ENCODE assay signal across 8 mouse cellular contexts in genomic region chr15:84135472-84135871, GRCm38 (mm10). TPM values are rescaled to one million over a fixed set of nuclear protein-coding genes. Genes with fewer than 3 reads are reported as not detected.
A peak's percentile ranks its signal among the peaks of the same experiment; 100 is the strongest.
DNase-seq lines count a peak whose midpoint lies in the region; TF ChIP-seq lines count a peak whose summit lies in the region.

No protein-coding gene starts in this region.

- 85% methylated on average over 5 of the region's 5 CpGs for WGBS in heart, adult 2 months
- 91% methylated on average over 5 of the region's 5 CpGs for WGBS in olfactory bulb, adult 2 months

- no peaks in the 10 kb centered on the region for H3K27me3 ChIP-seq in heart, adult 2 months (ENCODE audit: control insufficient read depth, insufficient read depth, low read length)
- no peaks in the 10 kb centered on the region for H3K27me3 ChIP-seq in testis, adult 2 months (ENCODE audit: control insufficient read depth, insufficient read depth, low read length)

- H3K36me3 ChIP-seq in heart, adult 2 months (ENCODE audit: control insufficient read depth, insufficient read depth, low read length) = no peaks in the 10 kb centered on the region
- no peaks in the 10 kb centered on the region for H3K36me3 ChIP-seq in testis, adult 2 months (ENCODE audit: control insufficient read depth, insufficient read depth, low read length)

- H3K9ac ChIP-seq in heart, adult 2 months (ENCODE audit: low read depth, low read length) = no peak overlapping the region

- no peak overlapping the region for H3K4me3 ChIP-seq in heart, adult 2 months
- no peak overlapping the region for H3K4me3 ChIP-seq in testis, adult 2 months (ENCODE audit: control insufficient read depth, low read depth, low read length)
- no peak overlapping the region for H3K4me3 ChIP-seq in embryonic fibroblast, embryonic 13.5 days (ENCODE audit: insufficient read depth, low read length)
- no peak overlapping the region for H3K4me3 ChIP-seq in olfactory bulb, adult 2 months (ENCODE audit: insufficient read depth, low read depth, low read length)

- H3K4me1 ChIP-seq in heart, adult 2 months (ENCODE audit: control insufficient read depth, insufficient read depth, low read length) = peaks cover 6% of the 10 kb centered on the region
- H3K4me1 ChIP-seq in testis, adult 2 months (ENCODE audit: control insufficient read depth, insufficient read depth, low read length) = peaks cover 6% of the 10 kb centered on the region
- H3K4me1 ChIP-seq in embryonic fibroblast, embryonic 13.5 days (ENCODE audit: control insufficient read depth, insufficient read depth, low read length) = no peaks in the 10 kb centered on the region
- peaks cover 8% of the 10 kb centered on the region for H3K4me1 ChIP-seq in olfactory bulb, adult 2 months (ENCODE audit: control insufficient read depth, insufficient read depth, low read length)

- intact Hi-C loops in heart, adult 2 months (cut with DNase I) = no loop called here

- peak; percentile 69 for TF ChIP-seq CTCF in heart, adult 2 months (IDR thresholded peaks at IDR 0.05)
- TF ChIP-seq CTCF in testis, adult 2 months (IDR thresholded peaks at IDR 0.05; ENCODE audit: control insufficient read depth, insufficient read depth, insufficient replicate concordance, low read depth, low read length) = peak; percentile 58; the same call in 1 of the 2 replicates
- TF ChIP-seq CTCF in embryonic fibroblast, embryonic 13.5 days (IDR thresholded peaks at IDR 0.05; ENCODE audit: borderline replicate concordance, insufficient read depth, low read length) = peak; percentile 22; the same call in 1 of the 2 replicates
- peak; percentile 30; the same call in 1 of the 2 replicates for TF ChIP-seq CTCF in olfactory bulb, adult 2 months (IDR thresholded peaks at IDR 0.05; ENCODE audit: insufficient read depth, low read depth, low read length)

- H3K27ac ChIP-seq in heart, adult 2 months = no peak overlapping the region
- H3K27ac ChIP-seq in testis, adult 2 months (ENCODE audit: control insufficient read depth, insufficient read depth, low read depth, low read length) = no peak overlapping the region
- H3K27ac ChIP-seq in embryonic fibroblast, embryonic 13.5 days (ENCODE audit: insufficient read depth, low read length) = no peak overlapping the region
- no peak overlapping the region for H3K27ac ChIP-seq in olfactory bulb, adult 2 months (ENCODE audit: insufficient read depth, low read depth, low read length)

- no peak for TF ChIP-seq EP300 in heart, adult 2 months (IDR thresholded peaks at IDR 0.05; ENCODE audit: insufficient read depth, low read depth, low read length)

- TF ChIP-seq POLR2A in heart, adult 2 months (IDR thresholded peaks at IDR 0.05; ENCODE audit: insufficient read depth, low read depth, low read length) = no peak
- no peak for TF ChIP-seq POLR2A in testis, adult 2 months (IDR thresholded peaks at IDR 0.05; ENCODE audit: control insufficient read depth, low read depth, low read length)
- no peak for TF ChIP-seq POLR2A in embryonic fibroblast, embryonic 13.5 days (IDR thresholded peaks at IDR 0.05; ENCODE audit: low read depth, low read length)
- TF ChIP-seq POLR2A in olfactory bulb, adult 2 months (IDR thresholded peaks at IDR 0.05; ENCODE audit: insufficient read depth, low read depth, low read length) = no peak

- no peaks in the 10 kb centered on the region for H3K79me2 ChIP-seq in heart, adult 2 months (replicated peaks; ENCODE audit: control insufficient read depth, insufficient read depth, low read length)

- peak in 1 of 2 experiments; percentile 27 for DNase-seq in heart, adult 2 months
- no peak for DNase-seq in heart, adult 11 months
- no peak for DNase-seq in testis, postnatal 14 days (ENCODE audit: low spot score)
- no peak for DNase-seq in layer of hippocampus, adult 18-20 months (ENCODE audit: low spot score in 2 of 2)
- DNase-seq in layer of hippocampus, postnatal 14 days (ENCODE audit: low spot score in 2 of 2) = no peak

RNA-seq across cellular contexts. Expression of gene Pnpla5, which starts 12.5 kb away (rescaled TPM):
- total RNA-seq in heart, adult 2 months (2021) = not detected
- 0.15 TPM in 1 of 2 replicates, not detected in the other for polyA plus RNA-seq in heart, adult 2 months (2012; rRNA removed)
- not detected in 2 replicates for polyA plus RNA-seq in testis, adult 2 months (2012; rRNA removed)
- polyA plus RNA-seq in embryonic fibroblast, embryonic 13.5 days (2011; ENCODE audit: insufficient read length, low read depth, missing spikeins) = not detected in 2 replicates
- polyA plus RNA-seq in olfactory bulb, adult 2 months (2012; ENCODE audit: insufficient read depth, insufficient read length, low replicate concordance, missing spikeins) = not detected in 2 replicates
- not detected for total RNA-seq in layer of hippocampus, adult 18-20 months (2021)
- total RNA-seq in layer of hippocampus, postnatal 14 days (2021) = not detected

RNA-seq across cellular contexts. Expression of gene Sult4a1, which starts 29.9 kb away (rescaled TPM):
- total RNA-seq in heart, adult 2 months (2021) = under 1 TPM in 1 of 2 experiments, not detected in 1; 0.20 TPM
- polyA plus RNA-seq in heart, adult 2 months (2012; rRNA removed) = 0.86 and 0.91 TPM in 2 replicates
- polyA plus RNA-seq in testis, adult 2 months (2012; rRNA removed) = 5.6 and 6.4 TPM in 2 replicates
- 1.0 and 3.6 TPM in 2 replicates for polyA plus RNA-seq in embryonic fibroblast, embryonic 13.5 days (2011; ENCODE audit: insufficient read length, low read depth, missing spikeins)
- not detected in 2 replicates for polyA plus RNA-seq in olfactory bulb, adult 2 months (2012; ENCODE audit: insufficient read depth, insufficient read length, low replicate concordance, missing spikeins)
- total RNA-seq in layer of hippocampus, adult 18-20 months (2021) = 100 to 1,000 TPM; 350 to 353 TPM
- 100 to 1,000 TPM; 339 to 348 TPM for total RNA-seq in layer of hippocampus, postnatal 14 days (2021)

RNA-seq across cellular contexts. Expression of gene Pnpla3, which starts 32.2 kb away (rescaled TPM):
- total RNA-seq in heart, adult 2 months (2021) = 1 to 10 TPM; 1.1 to 3.8 TPM
- 26.2 and 30.1 TPM in 2 replicates for polyA plus RNA-seq in heart, adult 2 months (2012; rRNA removed)
- polyA plus RNA-seq in testis, adult 2 months (2012; rRNA removed) = 1.5 and 2.3 TPM in 2 replicates
- polyA plus RNA-seq in embryonic fibroblast, embryonic 13.5 days (2011; ENCODE audit: insufficient read length, low read depth, missing spikeins) = not detected in 2 replicates
- not detected in 2 replicates for polyA plus RNA-seq in olfactory bulb, adult 2 months (2012; ENCODE audit: insufficient read depth, insufficient read length, low replicate concordance, missing spikeins)
- total RNA-seq in layer of hippocampus, adult 18-20 months (2021) = 1 to 10 TPM; 6.4 to 7.4 TPM
- total RNA-seq in layer of hippocampus, postnatal 14 days (2021) = 10 to 100 TPM in 1 of 2 experiments, 1 to 10 TPM in 1; 9.2 to 11.3 TPM

RNA-seq across cellular contexts. Expression of gene Samm50, which starts 56.6 kb away (rescaled TPM):
- total RNA-seq in heart, adult 2 months (2021) = 100 to 1,000 TPM; 258 to 289 TPM
- polyA plus RNA-seq in heart, adult 2 months (2012; rRNA removed) = 27.8 and 36.6 TPM in 2 replicates
- 5.4 and 8.7 TPM in 2 replicates for polyA plus RNA-seq in testis, adult 2 months (2012; rRNA removed)
- polyA plus RNA-seq in embryonic fibroblast, embryonic 13.5 days (2011; ENCODE audit: insufficient read length, low read depth, missing spikeins) = 69.0 and 70.7 TPM in 2 replicates
- polyA plus RNA-seq in olfactory bulb, adult 2 months (2012; ENCODE audit: insufficient read depth, insufficient read length, low replicate concordance, missing spikeins) = not detected in 2 replicates
- total RNA-seq in layer of hippocampus, adult 18-20 months (2021) = 100 to 1,000 TPM; 103 to 105 TPM
- 10 to 100 TPM; 88.3 to 89.8 TPM for total RNA-seq in layer of hippocampus, postnatal 14 days (2021)
